Mouse (Mus musculus): ENCODE measurements around the gene Fam83f. TPM values are rescaled to one million over a fixed set of nuclear protein-coding genes. Genes with fewer than 3 reads are reported as not detected.

Fam83f gene
- polyA plus RNA-seq, 1 experiment: 5.4 TPM

DNA sequence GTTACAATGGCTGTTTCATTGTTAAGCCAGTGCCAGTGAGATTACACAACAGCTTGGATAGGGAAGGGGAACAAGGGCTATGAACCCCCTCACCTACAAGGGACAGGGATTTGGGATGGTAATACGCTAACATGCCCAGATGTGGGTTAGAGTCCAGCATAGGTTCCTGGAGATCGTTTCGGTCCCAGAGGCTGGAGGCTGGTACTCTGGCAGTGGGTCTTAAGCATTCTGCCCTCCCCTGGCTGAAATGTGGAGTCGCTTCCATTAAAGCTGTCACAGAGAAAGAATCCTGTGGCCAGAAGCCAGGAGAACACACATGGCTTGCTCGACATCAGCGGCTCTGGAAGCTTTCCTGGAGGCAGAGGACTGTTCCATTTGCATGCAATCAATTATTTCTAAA is 37.9 kb downstream of the Fam83f start:
- H3K36me3 ChIP-seq (ENCODE audit: control insufficient read depth, insufficient read depth, low read length): no peaks in the 10 kb centered on the region
- H3K4me1 ChIP-seq (replicated peaks; ENCODE audit: control insufficient read depth, insufficient read depth, low read length): peaks cover 8% of the 10 kb centered on the region; the same call in 1 of the 2 replicates
- no peak for TF ChIP-seq CTCF (IDR thresholded peaks at IDR 0.05; ENCODE audit: borderline replicate concordance, control insufficient read depth, extremely low read depth, insufficient read depth, low read length, poor library complexity)
- no peak for TF ChIP-seq POLR2A (IDR thresholded peaks at IDR 0.05; ENCODE audit: control insufficient read depth, extremely low read depth, insufficient read depth, low read length, poor library complexity)
- DNase-seq: no peak
- no peak overlapping the region for H3K27ac ChIP-seq (ENCODE audit: control insufficient read depth, insufficient read depth, low read length)
- WGBS: 83% methylated on average over 6 of the region's 6 CpGs
- no peak overlapping the region for H3K4me3 ChIP-seq (ENCODE audit: control insufficient read depth, insufficient read depth, low read length)
- H3K27me3 ChIP-seq (ENCODE audit: control insufficient read depth, insufficient read depth, low read length): no peaks in the 10 kb centered on the region

DNA sequence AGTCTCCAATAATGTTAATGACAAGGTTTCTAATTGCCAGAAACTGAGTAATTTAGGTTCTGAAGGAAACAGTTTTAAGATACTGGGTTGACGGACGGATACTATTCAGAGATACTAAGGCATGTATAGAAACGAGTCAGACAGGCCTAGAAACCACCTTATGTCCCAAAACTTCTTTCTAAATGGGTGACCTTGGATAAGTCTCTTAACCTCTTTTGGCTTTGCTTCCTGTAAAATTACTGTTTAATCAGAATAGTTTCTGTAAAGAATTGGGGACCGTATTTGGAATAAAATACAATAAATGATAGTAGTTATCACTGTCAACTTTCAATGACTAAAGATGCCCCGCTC is 38.6 kb downstream of the Fam83f start:
- Histone ChIP-seq H3K27ac (ENCODE audit: control insufficient read depth, insufficient read depth, low read length) (no peak overlapping the region), H3K4me1 (replicated peaks; ENCODE audit: control insufficient read depth, insufficient read depth, low read length) (peaks cover 8% of the 10 kb centered on the region; the same call in 1 of the 2 replicates), H3K4me3 (ENCODE audit: control insufficient read depth, insufficient read depth, low read length) (peak overlapping the region; percentile 55; the same call in 1 of the 2 replicates), H3K36me3 (ENCODE audit: control insufficient read depth, insufficient read depth, low read length) (no peaks in the 10 kb centered on the region), H3K27me3 (ENCODE audit: control insufficient read depth, insufficient read depth, low read length) (no peaks in the 10 kb centered on the region)
- 26% methylated on average over 5 of the region's 5 CpGs for WGBS
- TF ChIP-seq CTCF (IDR thresholded peaks at IDR 0.05; ENCODE audit: borderline replicate concordance, control insufficient read depth, extremely low read depth, insufficient read depth, low read length, poor library complexity): no peak
- TF ChIP-seq POLR2A (IDR thresholded peaks at IDR 0.05; ENCODE audit: control insufficient read depth, extremely low read depth, insufficient read depth, low read length, poor library complexity): no peak
- no peak for DNase-seq

DNA sequence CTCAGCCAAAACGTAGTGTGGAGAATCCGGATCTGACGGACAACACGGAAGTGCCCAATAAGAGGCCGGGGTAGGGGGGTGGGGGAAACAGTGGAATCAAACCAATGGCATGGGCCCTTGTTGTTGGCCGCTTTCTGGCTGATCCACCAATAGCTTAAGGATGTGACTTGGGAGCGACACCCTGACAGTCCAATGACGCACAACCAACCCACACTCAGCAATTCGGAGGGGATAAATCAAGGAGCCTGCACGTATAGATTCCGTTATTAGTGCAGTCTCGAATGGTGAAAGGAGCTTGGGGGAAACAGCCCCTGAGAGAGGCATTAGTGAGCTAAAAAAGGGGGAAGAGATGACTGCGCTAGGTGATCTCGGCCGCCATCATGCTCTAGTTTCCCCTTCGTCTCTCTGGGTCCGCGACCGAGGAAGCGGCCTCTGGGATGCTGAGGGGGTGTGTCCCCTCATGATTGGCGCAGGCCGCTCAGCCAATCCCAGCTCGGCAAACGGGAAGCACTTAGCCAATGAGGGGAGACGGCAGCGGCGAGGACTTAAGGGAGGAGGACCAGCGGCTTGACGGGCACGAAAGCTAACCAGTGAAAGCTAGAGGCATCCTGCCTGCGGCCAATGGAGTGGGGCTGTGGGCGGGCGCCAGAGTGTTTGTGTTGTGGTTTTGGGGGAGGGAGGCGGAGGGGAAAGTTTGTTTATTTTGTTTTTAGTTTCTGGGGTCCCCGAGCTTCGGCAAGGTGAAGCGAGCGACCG is 39.1 kb downstream of the Fam83f start, which contains the start of gene Tnrc6b:
Gene Tnrc6b, plus strand, starts transcription at position 706 of the 756 bp plus-strand sequence.
- Histone ChIP-seq H3K4me3 (ENCODE audit: control insufficient read depth, insufficient read depth, low read length) (peak within 1 kb of the TSS; percentile 91), H3K36me3 (ENCODE audit: control insufficient read depth, insufficient read depth, low read length) (no peaks in the 10 kb centered on the region), H3K27me3 (ENCODE audit: control insufficient read depth, insufficient read depth, low read length) (no peaks in the 10 kb centered on the region), H3K4me1 (replicated peaks; ENCODE audit: control insufficient read depth, insufficient read depth, low read length) (peaks cover 8% of the 10 kb centered on the region; the same call in 1 of the 2 replicates), H3K27ac (ENCODE audit: control insufficient read depth, insufficient read depth, low read length) (peak within 1 kb of the TSS; percentile 90)
- DNase-seq: peak; percentile 98
- TF ChIP-seq POLR2A (IDR thresholded peaks at IDR 0.05; ENCODE audit: control insufficient read depth, extremely low read depth, insufficient read depth, low read length, poor library complexity) (peak; percentile 94), CTCF (IDR thresholded peaks at IDR 0.05; ENCODE audit: borderline replicate concordance, control insufficient read depth, extremely low read depth, insufficient read depth, low read length, poor library complexity) (0 out of 2 replicates have a peak, but pooled peaks have one; percentile 34)
- WGBS: under 1% methylated on average over 39 of the region's 39 CpGs

DNA sequence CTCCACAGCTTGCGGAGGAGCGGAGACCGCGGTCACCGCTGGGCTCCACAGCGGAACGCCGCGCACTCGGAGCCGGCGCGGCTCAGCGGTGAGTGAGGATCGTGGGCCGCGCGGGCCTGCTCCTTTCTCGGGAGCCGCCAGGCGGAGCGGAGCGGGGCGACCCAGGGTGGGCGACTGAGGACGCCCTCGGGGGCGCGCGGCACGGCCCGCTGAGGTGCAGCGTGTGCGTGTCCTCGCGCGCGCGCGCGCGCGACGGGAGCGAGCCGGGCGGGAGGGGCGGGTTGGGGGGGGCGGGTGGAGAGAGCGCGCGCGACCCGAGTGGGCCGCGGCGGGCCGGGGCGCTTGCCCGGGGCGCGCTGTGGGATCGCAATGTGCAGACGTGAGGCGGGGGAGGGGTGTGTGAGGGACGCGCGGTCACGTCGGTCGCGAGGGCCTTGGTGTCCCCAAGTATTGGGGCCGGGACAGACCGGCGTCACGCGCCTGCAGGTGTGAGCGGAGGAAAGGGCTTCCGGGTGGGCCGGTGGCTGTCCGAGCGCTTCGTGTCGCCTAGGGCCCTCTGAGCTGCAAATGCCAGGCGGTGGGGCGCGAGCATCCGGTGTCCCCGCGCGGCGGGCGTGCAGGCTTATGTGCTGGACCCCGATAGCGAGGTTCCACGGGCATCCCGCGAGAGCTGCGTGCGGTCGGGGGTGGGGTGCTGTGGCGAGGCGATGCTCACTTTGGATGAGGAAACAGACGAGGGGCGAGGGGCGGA is 39.9 kb downstream of the Fam83f start:
- WGBS: 1% methylated on average over 92 of the region's 106 CpGs

DNA sequence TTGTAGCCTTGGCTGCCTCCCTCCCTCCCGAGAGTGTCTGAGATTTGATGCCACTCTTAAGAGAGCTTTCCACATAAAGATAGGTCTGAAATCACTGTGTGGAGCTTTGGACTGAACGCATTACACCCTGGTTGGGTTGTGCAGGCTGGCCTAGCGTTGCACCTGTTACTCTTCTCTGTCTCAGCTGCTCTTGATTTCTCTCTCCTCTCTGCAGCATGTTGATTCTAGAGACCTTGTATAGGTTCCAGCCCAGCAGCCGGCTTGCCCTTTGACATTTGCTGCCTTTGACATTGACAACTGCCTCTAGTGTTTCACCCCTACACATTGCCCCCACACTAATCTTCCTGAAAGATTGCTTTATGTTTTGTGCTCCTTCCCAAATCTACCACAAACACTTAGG is 42.7 kb downstream of the Fam83f start:
- Histone ChIP-seq H3K36me3 (ENCODE audit: control insufficient read depth, insufficient read depth, low read length) (no peaks in the 10 kb centered on the region), H3K27ac (ENCODE audit: control insufficient read depth, insufficient read depth, low read length) (no peak overlapping the region), H3K4me1 (replicated peaks; ENCODE audit: control insufficient read depth, insufficient read depth, low read length) (peaks cover 5% of the 10 kb centered on the region; the same call in 1 of the 2 replicates), H3K4me3 (ENCODE audit: control insufficient read depth, insufficient read depth, low read length) (no peak overlapping the region), H3K27me3 (ENCODE audit: control insufficient read depth, insufficient read depth, low read length) (no peaks in the 10 kb centered on the region)
- WGBS: 94% methylated on average over 4 of the region's 4 CpGs
- TF ChIP-seq POLR2A (IDR thresholded peaks at IDR 0.05; ENCODE audit: control insufficient read depth, extremely low read depth, insufficient read depth, low read length, poor library complexity) (no peak), CTCF (IDR thresholded peaks at IDR 0.05; ENCODE audit: borderline replicate concordance, control insufficient read depth, extremely low read depth, insufficient read depth, low read length, poor library complexity) (no peak)
- DNase-seq: no peak

More for the DNA sequence above, 39.9 kb downstream of the Fam83f start:
- H3K4me1 ChIP-seq (replicated peaks; ENCODE audit: control insufficient read depth, insufficient read depth, low read length): peaks cover 5% of the 10 kb centered on the region; the same call in 1 of the 2 replicates
- H3K4me3 ChIP-seq (ENCODE audit: control insufficient read depth, insufficient read depth, low read length): peak overlapping the region; percentile 91
- peak; percentile 69 for DNase-seq
- no peaks in the 10 kb centered on the region for H3K36me3 ChIP-seq (ENCODE audit: control insufficient read depth, insufficient read depth, low read length)
- TF ChIP-seq POLR2A (IDR thresholded peaks at IDR 0.05; ENCODE audit: control insufficient read depth, extremely low read depth, insufficient read depth, low read length, poor library complexity) (no peak), CTCF (IDR thresholded peaks at IDR 0.05; ENCODE audit: borderline replicate concordance, control insufficient read depth, extremely low read depth, insufficient read depth, low read length, poor library complexity) (no peak; the same call in 1 of the 2 replicates)
- H3K27ac ChIP-seq (ENCODE audit: control insufficient read depth, insufficient read depth, low read length): peak overlapping the region; percentile 80
- H3K27me3 ChIP-seq (ENCODE audit: control insufficient read depth, insufficient read depth, low read length): no peaks in the 10 kb centered on the region

DNA sequence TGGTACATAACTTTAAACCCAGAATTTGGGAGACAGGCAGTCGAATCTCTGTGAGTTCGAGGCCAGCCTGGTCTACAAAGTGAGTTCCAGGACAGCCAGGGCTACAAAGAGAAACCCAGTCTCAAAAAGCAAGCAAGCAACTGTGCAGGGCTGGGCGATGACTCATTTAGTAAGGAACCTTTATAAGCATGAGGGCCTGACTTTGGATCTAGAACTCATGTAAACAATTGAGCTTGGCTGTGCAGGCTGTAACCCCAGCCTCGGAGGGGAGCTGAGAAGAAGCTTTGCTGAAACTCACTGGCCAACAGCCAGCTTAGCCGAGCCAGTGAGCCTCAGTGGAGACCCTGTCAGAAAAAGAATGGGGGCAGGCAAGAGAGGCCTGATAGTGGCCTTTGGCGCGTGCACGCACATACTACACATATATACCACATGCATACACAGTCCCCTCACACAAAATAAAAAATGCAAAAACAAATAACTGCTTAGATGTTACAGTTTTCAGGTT is 45.0 kb downstream of the Fam83f start:
- Histone ChIP-seq H3K27ac (ENCODE audit: control insufficient read depth, insufficient read depth, low read length) (no peak overlapping the region; the same call in 1 of the 2 replicates), H3K4me1 (replicated peaks; ENCODE audit: control insufficient read depth, insufficient read depth, low read length) (peaks cover 14% of the 10 kb centered on the region; the same call in 1 of the 2 replicates), H3K4me3 (ENCODE audit: control insufficient read depth, insufficient read depth, low read length) (no peak overlapping the region), H3K27me3 (ENCODE audit: control insufficient read depth, insufficient read depth, low read length) (no peaks in the 10 kb centered on the region), H3K36me3 (ENCODE audit: control insufficient read depth, insufficient read depth, low read length) (no peaks in the 10 kb centered on the region)
- no peak for DNase-seq
- WGBS: 95% methylated on average over 8 of the region's 8 CpGs
- TF ChIP-seq CTCF (IDR thresholded peaks at IDR 0.05; ENCODE audit: borderline replicate concordance, control insufficient read depth, extremely low read depth, insufficient read depth, low read length, poor library complexity): no peak
- no peak for TF ChIP-seq POLR2A (IDR thresholded peaks at IDR 0.05; ENCODE audit: control insufficient read depth, extremely low read depth, insufficient read depth, low read length, poor library complexity)
